Comparison of ENCODE assay signal across 14 mouse cellular contexts in the genomic region with DNA sequence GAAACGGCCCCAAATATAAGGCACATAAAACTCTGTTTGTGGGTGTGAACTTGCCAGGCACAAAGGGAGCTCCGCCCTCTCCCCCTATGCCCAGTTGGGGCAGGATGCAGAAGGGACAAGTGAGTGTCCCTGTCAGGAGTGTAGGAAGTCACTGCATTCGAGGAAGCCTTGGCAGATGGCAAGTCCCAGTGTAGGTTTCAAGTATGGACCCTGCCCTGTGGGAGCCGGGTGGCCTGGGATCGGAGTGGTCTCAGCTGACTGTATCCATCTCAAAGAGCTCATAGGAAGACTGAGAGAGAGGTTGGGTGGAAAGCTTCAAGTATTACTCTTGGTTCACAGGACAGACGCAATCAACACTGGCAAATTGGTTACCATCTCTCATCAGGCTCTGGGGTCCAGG. TPM values are rescaled to one million over a fixed set of nuclear protein-coding genes. Genes with fewer than 3 reads are reported as not detected.
DNase-seq lines count a peak whose midpoint lies in the region; ATAC-seq lines count a peak whose summit lies in the region.
"Had no signal": no experiment of that assay in that cellular context is flagged by ENCODE, and none has a peak within 500 bp of the region (broad histone marks: within the 10 kb centered on the region; RNA-seq: fewer than 3 reads in every experiment).

No protein-coding gene starts in this region.

- no peak overlapping the region for H3K4me3 ChIP-seq in heart, embryonic 14.5 days (ENCODE audit: control insufficient read depth in 1 of 2, insufficient read depth in 1 of 2, low read depth in 1 of 2, low read length in 2 of 2)
- no peak overlapping the region for H3K4me3 ChIP-seq in forebrain, embryonic 16.5 days (replicated peaks; ENCODE audit: low read length)
- no peak overlapping the region for H3K4me3 ChIP-seq in limb, embryonic 13.5 days
- no peak overlapping the region for H3K4me3 ChIP-seq in neural tube, embryonic 14.5 days (ENCODE audit: low read depth, low read length)
- H3K4me3 ChIP-seq: megakaryocyte, embryonic 14.5 days had no signal

- 82% methylated on average over 6 of the region's 6 CpGs for WGBS in heart, embryonic 14.5 days
- 37% methylated on average over 6 of the region's 6 CpGs for WGBS in forebrain, embryonic 16.5 days
- WGBS in limb, embryonic 13.5 days, result 53% methylated on average over 6 of the region's 6 CpGs
- WGBS in neural tube, embryonic 14.5 days, result 29% methylated on average over 6 of the region's 6 CpGs

- no peaks in the 10 kb centered on the region for H3K9me3 ChIP-seq in heart, embryonic 14.5 days (ENCODE audit: control insufficient read depth, low read length)
- no peaks in the 10 kb centered on the region for H3K9me3 ChIP-seq in forebrain, embryonic 16.5 days (ENCODE audit: control insufficient read depth, low read length)
- no peaks in the 10 kb centered on the region for H3K9me3 ChIP-seq in limb, embryonic 13.5 days
- no peaks in the 10 kb centered on the region for H3K9me3 ChIP-seq in neural tube, embryonic 14.5 days (ENCODE audit: control insufficient read depth, low read length)
- H3K9me3 ChIP-seq: G1E had no signal

- peak overlapping the region; percentile 6 to 30; a peak in 3 of 4 replicates for H3K27ac ChIP-seq in heart, embryonic 14.5 days (replicated peaks in 1 of 2; ENCODE audit: control insufficient read depth in 1 of 2, insufficient read depth in 1 of 2, low read depth in 2 of 2, low read length in 2 of 2)
- peak overlapping the region; percentile 75 for H3K27ac ChIP-seq in forebrain, embryonic 16.5 days (ENCODE audit: low read length)
- peak overlapping the region; percentile 34; the same call in 1 of the 2 replicates for H3K27ac ChIP-seq in limb, embryonic 13.5 days
- peak overlapping the region; percentile 84 for H3K27ac ChIP-seq in neural tube, embryonic 14.5 days (ENCODE audit: low read depth, low read length)

- DNase-seq in heart, adult 11 months, result no peak
- no peak for DNase-seq in layer of hippocampus, adult 8-10 months (ENCODE audit: low spot score in 2 of 2)
- no peak for DNase-seq in B cell, adult 2 months
- no peak for DNase-seq in ovary, postnatal 36 days (ENCODE audit: low spot score)
- DNase-seq: lung, adult 2 months had no signal

- H3K36me3 ChIP-seq in heart, embryonic 14.5 days (ENCODE audit: control insufficient read depth, insufficient read depth, low read length), result no peaks in the 10 kb centered on the region
- no peaks in the 10 kb centered on the region for H3K36me3 ChIP-seq in forebrain, embryonic 16.5 days (ENCODE audit: control insufficient read depth, insufficient read depth)
- H3K36me3 ChIP-seq in limb, embryonic 13.5 days, result no peaks in the 10 kb centered on the region
- no peaks in the 10 kb centered on the region for H3K36me3 ChIP-seq in neural tube, embryonic 14.5 days (ENCODE audit: control insufficient read depth, insufficient read depth, low read length)
- H3K36me3 ChIP-seq: G1E had no signal

- peaks cover 11 to 25% of the 10 kb centered on the region in 2 experiments for H3K4me1 ChIP-seq in heart, embryonic 14.5 days (ENCODE audit: control insufficient read depth in 2 of 2, insufficient read depth in 2 of 2, low read length in 2 of 2)
- H3K4me1 ChIP-seq in forebrain, embryonic 16.5 days (replicated peaks; ENCODE audit: control insufficient read depth, insufficient read depth, low read length), result peaks cover 35% of the 10 kb centered on the region
- peaks cover 35% of the 10 kb centered on the region for H3K4me1 ChIP-seq in limb, embryonic 13.5 days
- H3K4me1 ChIP-seq in neural tube, embryonic 14.5 days (ENCODE audit: control insufficient read depth, insufficient read depth, low read length), result peaks cover 24% of the 10 kb centered on the region

- ATAC-seq in heart, embryonic 14.5 days (ENCODE audit: insufficient number of reproducible peaks, insufficient read depth, low FRiP score, low read depth), result no peak
- no peak for ATAC-seq in forebrain, embryonic 16.5 days
- ATAC-seq in limb, embryonic 13.5 days (ENCODE audit: low FRiP score, low read depth), result no peak
- no peak for ATAC-seq in neural tube, embryonic 14.5 days (ENCODE audit: low read depth)
- ATAC-seq: inflammation-experienced regulatory T-cells, adult 6 months had no signal

- H3K27me3 ChIP-seq in heart, embryonic 14.5 days (ENCODE audit: control insufficient read depth, insufficient read depth, low read length), result no peaks in the 10 kb centered on the region
- no peaks in the 10 kb centered on the region for H3K27me3 ChIP-seq in forebrain, embryonic 16.5 days (replicated peaks; ENCODE audit: control insufficient read depth, insufficient read depth, low read length)
- peaks cover 7% of the 10 kb centered on the region; the same call in 1 of the 2 replicates for H3K27me3 ChIP-seq in limb, embryonic 13.5 days
- H3K27me3 ChIP-seq in neural tube, embryonic 14.5 days (ENCODE audit: control insufficient read depth, insufficient read depth, low read length), result no peaks in the 10 kb centered on the region

- no peak overlapping the region for H3K4me2 ChIP-seq in heart, embryonic 14.5 days (ENCODE audit: low read length)
- no peak overlapping the region for H3K4me2 ChIP-seq in forebrain, embryonic 16.5 days (ENCODE audit: low read length)
- H3K4me2 ChIP-seq in limb, embryonic 13.5 days (replicated peaks), result peak overlapping the region; percentile 46
- no peak overlapping the region for H3K4me2 ChIP-seq in neural tube, embryonic 14.5 days (ENCODE audit: low read depth, low read length)

- H3K9ac ChIP-seq in heart, embryonic 14.5 days (ENCODE audit: low read length), result no peak overlapping the region
- H3K9ac ChIP-seq in forebrain, embryonic 16.5 days (replicated peaks; ENCODE audit: low read depth, low read length), result no peak overlapping the region
- no peak overlapping the region for H3K9ac ChIP-seq in limb, embryonic 13.5 days
- H3K9ac ChIP-seq in neural tube, embryonic 14.5 days (replicated peaks; ENCODE audit: low read depth, low read length), result no peak overlapping the region

RNA-seq across cellular contexts. Expression of gene Ccdc182, which starts 17.9 kb away (rescaled TPM):
- polyA plus RNA-seq in heart, embryonic 14.5 days (2014; fragmentation: Nextera tagmentation; extraction: Ambion mirVana), result not detected in 2 replicates
- not detected in 2 replicates for polyA plus RNA-seq in forebrain, embryonic 16.5 days (2015; fragmentation: Nextera tagmentation; extraction: Ambion mirVana)
- 0.11 TPM in 1 of 2 replicates, not detected in the other for polyA plus RNA-seq in limb, embryonic 13.5 days (2015; fragmentation: Nextera tagmentation; extraction: Ambion mirVana)
- 0.23 and 0.52 TPM in 2 replicates for polyA plus RNA-seq in neural tube, embryonic 14.5 days (2014; fragmentation: Nextera tagmentation; extraction: Ambion mirVana)
- not detected for total RNA-seq in layer of hippocampus, adult 8-10 months (2022)
- total RNA-seq: G1E; gastrocnemius, postnatal 14 days; left cerebral cortex, postnatal 10 days had no signal
- polyA plus RNA-seq: G1E; inflammation-experienced regulatory T-cells, adult 6 months; lung, adult 2 months had no signal

Comparison
In these comparisons a context has a peak if more than half of its experiments do, and no peak if none do; other contexts are left out.
1. H3K27ac ChIP-seq: peak in every context shown above with its lines; median percentile 84 in neural tube, embryonic 14.5 days; 75 in forebrain, embryonic 16.5 days; 34 in limb, embryonic 13.5 days; 18 in heart, embryonic 14.5 days.